Mouse (Mus musculus): ENCODE measurements around the gene St7l. TPM values are rescaled to one million over a fixed set of nuclear protein-coding genes. Genes with fewer than 3 reads are reported as not detected.
A peak's percentile ranks its signal among the peaks of the same experiment; 100 is the strongest.

Gene St7l
- polyA plus RNA-seq, 1 experiment from 2014 or later: 42.8 TPM

DNA sequence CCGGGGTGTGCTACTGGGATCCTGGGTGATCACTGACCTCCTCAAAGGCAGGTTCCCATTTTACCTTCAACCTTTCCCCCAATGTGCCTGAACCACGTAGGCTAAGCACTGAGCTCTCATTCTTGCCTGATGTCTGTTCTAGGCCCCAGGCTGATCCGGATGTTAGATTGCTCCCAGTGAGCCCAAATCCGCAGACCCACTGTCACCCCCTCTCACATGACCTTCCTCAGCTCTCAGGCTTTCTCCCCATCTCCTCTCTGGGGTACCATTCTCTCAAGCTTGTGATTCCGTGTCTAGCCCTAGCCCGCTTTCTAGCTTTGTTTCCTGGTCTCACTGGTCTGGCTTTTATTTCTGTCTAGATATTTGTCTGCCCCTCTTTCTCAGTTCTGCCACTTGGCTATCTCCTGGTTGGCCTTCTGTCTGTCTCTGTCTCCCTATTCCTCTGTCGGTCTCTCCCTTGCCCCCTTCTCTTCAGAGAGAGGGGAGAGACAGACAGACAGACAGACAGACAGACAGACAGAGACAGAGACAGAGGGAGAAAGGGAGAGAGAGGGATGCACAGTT lies 102.3 kb downstream of the St7l start:
- 85% methylated on average over 7 of the region's 7 CpGs for WGBS
- H3K27ac ChIP-seq (ENCODE audit: low read length): no peak overlapping the region
- ATAC-seq: no peak

DNA sequence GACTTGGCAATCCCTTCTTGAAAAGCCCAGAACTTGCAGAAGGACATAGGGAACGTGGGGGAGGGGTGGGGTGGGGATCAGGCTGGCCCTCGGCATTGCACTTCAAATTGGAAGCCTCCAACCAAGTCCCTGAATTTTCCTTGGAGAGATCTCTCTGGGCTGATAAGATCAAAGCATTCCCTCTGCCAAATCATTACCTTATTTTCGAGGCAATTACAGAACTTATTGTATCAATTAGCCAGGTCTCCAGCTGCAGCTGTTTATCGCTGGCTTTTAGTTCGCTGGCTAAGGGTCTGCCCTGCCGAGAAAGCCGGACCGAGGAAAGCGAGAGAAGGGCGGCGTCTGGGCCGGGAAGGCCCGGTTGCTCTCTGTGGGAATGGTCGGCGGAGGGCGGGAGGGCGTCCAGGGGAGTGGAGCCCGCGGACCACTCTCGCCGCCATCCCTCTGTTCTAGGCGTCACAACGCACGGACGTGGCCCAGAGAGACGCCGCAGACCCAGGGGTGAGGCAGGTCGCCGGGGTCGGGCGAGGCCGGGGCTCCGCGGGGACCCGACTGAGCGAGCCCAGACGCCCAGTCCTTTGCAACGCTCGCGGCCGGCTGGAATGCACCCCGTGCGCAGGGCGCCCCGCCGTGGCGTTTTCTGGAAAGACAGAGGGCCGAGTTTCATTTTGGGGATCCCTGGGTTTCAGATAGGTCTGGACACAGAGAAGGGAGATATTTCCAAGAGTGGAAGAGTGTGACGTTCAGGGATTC lies 103.9 kb downstream of the St7l start:
- Histone ChIP-seq H3K4me3 (replicated peaks; ENCODE audit: low read length) (peak overlapping the region; percentile 47), H3K36me3 (ENCODE audit: control insufficient read depth, insufficient read depth) (no peaks in the 10 kb centered on the region), H3K9ac (replicated peaks; ENCODE audit: low read depth, low read length) (peak overlapping the region; percentile 62), H3K9me3 (ENCODE audit: control insufficient read depth, low read length) (no peaks in the 10 kb centered on the region), H3K4me2 (ENCODE audit: low read length) (peak overlapping the region; percentile 73), H3K27ac (ENCODE audit: low read length) (no peak overlapping the region), H3K4me1 (replicated peaks; ENCODE audit: control insufficient read depth, insufficient read depth, low read length) (peaks cover 8% of the 10 kb centered on the region), H3K27me3 (replicated peaks; ENCODE audit: control insufficient read depth, insufficient read depth, low read length) (peaks cover 15% of the 10 kb centered on the region)
- whole genome bisulfite sequencing: under 1% methylated on average over 49 of the region's 49 CpGs
- ATAC-seq: peak; percentile 70

More for the DNA sequence above, 102.3 kb downstream of the St7l start:
- Histone ChIP-seq H3K27me3 (replicated peaks; ENCODE audit: control insufficient read depth, insufficient read depth, low read length) (peaks cover 28% of the 10 kb centered on the region), H3K4me2 (ENCODE audit: low read length) (no peak overlapping the region), H3K9me3 (ENCODE audit: control insufficient read depth, low read length) (no peaks in the 10 kb centered on the region), H3K36me3 (ENCODE audit: control insufficient read depth, insufficient read depth) (no peaks in the 10 kb centered on the region), H3K9ac (replicated peaks; ENCODE audit: low read depth, low read length) (no peak overlapping the region), H3K4me1 (replicated peaks; ENCODE audit: control insufficient read depth, insufficient read depth, low read length) (peaks cover 24% of the 10 kb centered on the region), H3K4me3 (replicated peaks; ENCODE audit: low read length) (no peak overlapping the region)

Other genes with a start within 250 kb of the St7l start
- gene Slc16a1, start 225.3 kb upstream of the St7l start, polyA plus RNA-seq (2015; fragmentation: Nextera tagmentation; extraction: Ambion mirVana): 17.8 and 22.6 TPM in 2 replicates
- 1.8 and 2.3 TPM in 2 replicates for gene Ppm1j, start 82.9 kb upstream of the St7l start, polyA plus RNA-seq (2015; fragmentation: Nextera tagmentation; extraction: Ambion mirVana)
- gene Fam19a3, start 82.2 kb upstream of the St7l start, polyA plus RNA-seq (2015; fragmentation: Nextera tagmentation; extraction: Ambion mirVana): 0.16 and 0.17 TPM in 2 replicates
- gene Rhoc, start 75.6 kb upstream of the St7l start, polyA plus RNA-seq (2015; fragmentation: Nextera tagmentation; extraction: Ambion mirVana): 41.1 and 47.7 TPM in 2 replicates
- gene Mov10, start 45.4 kb upstream of the St7l start, polyA plus RNA-seq (2015; fragmentation: Nextera tagmentation; extraction: Ambion mirVana): 7.5 and 8.7 TPM in 2 replicates
- 169 and 183 TPM in 2 replicates for gene Capza1, start 500 bp downstream of the St7l start, polyA plus RNA-seq (2015; fragmentation: Nextera tagmentation; extraction: Ambion mirVana)
- gene Wnt2b, start 97.9 kb downstream of the St7l start, polyA plus RNA-seq (2015; fragmentation: Nextera tagmentation; extraction: Ambion mirVana): 0.46 and 0.56 TPM in 2 replicates
- gene Cttnbp2nl, start 189.1 kb downstream of the St7l start, polyA plus RNA-seq (2015; fragmentation: Nextera tagmentation; extraction: Ambion mirVana): 62.6 and 70.2 TPM in 2 replicates
- not detected in 2 replicates for gene 4930564D02Rik, start 202.8 kb downstream of the St7l start, polyA plus RNA-seq (2015; fragmentation: Nextera tagmentation; extraction: Ambion mirVana)